Mouse (Mus musculus) intestine, postnatal 0 days (tissue): Measurements from ENCODE around the gene Camk2g. TPM values are rescaled to one million over a fixed set of nuclear protein-coding genes. Genes with fewer than 3 reads are reported as not detected.
"Not testable (repeated sequence)": the region's sequence is repeated elsewhere in the genome, so short reads cannot be mapped to it uniquely, and the experiment has no call there.

ENCODE experiments used
- ATAC-seq: fragments of 200-750 bp; cut with Nextera tagmentation; 2 replicates; pipeline ENCODE4 v1.8.0; 2017; ENCODE audit warnings: mild to moderate bottlenecking, moderate TSS enrichment, moderate library complexity
- H3K27ac ChIP-seq: fragments of 300-500 bp; sonication (generic); 2 replicates; pipeline ENCODE4 v1.5.1; 2014; ENCODE audit warnings: mild to moderate bottlenecking, low read depth, low read length, moderate library complexity
- H3K27me3 ChIP-seq: fragments of 300-500 bp; sonication (generic); replicated peaks from 2 replicates; pipeline ENCODE4 v1.6.1; 2014; ENCODE audit warnings: low read length, mixed read lengths; ENCODE audit not compliant: control insufficient read depth, insufficient read depth
- H3K36me3 ChIP-seq: fragments of 300-500 bp; sonication (generic); 2 replicates; pipeline ENCODE4 v1.6.1; 2014; ENCODE audit warnings: mild to moderate bottlenecking, moderate library complexity; ENCODE audit not compliant: control insufficient read depth, insufficient read depth
- H3K4me1 ChIP-seq: fragments of 300-500 bp; sonication (generic); replicated peaks from 2 replicates; pipeline ENCODE4 v1.6.1; 2014; ENCODE audit warnings: antibody characterized with exemption, low read length, mixed read lengths; ENCODE audit not compliant: control insufficient read depth, insufficient read depth
- H3K4me2 ChIP-seq: fragments of 300-500 bp; sonication (generic); replicated peaks from 2 replicates; pipeline ENCODE4 v1.6.1; 2014; ENCODE audit warnings: low read depth, mild to moderate bottlenecking, moderate library complexity
- H3K4me3 ChIP-seq: fragments of 300-500 bp; sonication (generic); 2 replicates; pipeline ENCODE4 v1.5.1; 2014; ENCODE audit warnings: low read depth, low read length
- H3K9ac ChIP-seq: fragments of 300-500 bp; sonication (generic); 2 replicates; pipeline ENCODE4 v1.6.1; 2014; ENCODE audit warnings: mild to moderate bottlenecking, low read depth, low read length
- H3K9me3 ChIP-seq: fragments of 300-500 bp; sonication (generic); 2 replicates; pipeline ENCODE4 v1.6.1; 2016; ENCODE audit warnings: mixed run types; ENCODE audit not compliant: control insufficient read depth
- CTCF ChIP-seq: sonication (generic); IDR thresholded peaks from 2 replicates; pipeline ENCODE4 v1.5.1; 2016; ENCODE audit warnings: low read depth, mild to moderate bottlenecking, control low read depth, antibody characterized with exemption, moderate library complexity
- WGBS: fragments of 180-500 bp; shearing (Covaris S2); extraction: QIAGEN DNeasy Blood & Tissue Kit; methylation state at CpG from one replicate; pipeline ENCODE4 v1.1.7; 2014; 5-methylcytosine and 5-hydroxymethylcytosine counted together
- polyA plus RNA-seq: library from polyadenylated mRNA; unstranded; fragments of >200 nt; fragmentation: Nextera tagmentation; extraction: Ambion mirVana; gene quantifications from 2 replicates; pipeline ENCODE4 v1.2.1, GENCODE M21; 2015

The Camk2g gene
- polyA plus RNA-seq, 1 experiment from 2014 or later: 27.6 TPM

DNA sequence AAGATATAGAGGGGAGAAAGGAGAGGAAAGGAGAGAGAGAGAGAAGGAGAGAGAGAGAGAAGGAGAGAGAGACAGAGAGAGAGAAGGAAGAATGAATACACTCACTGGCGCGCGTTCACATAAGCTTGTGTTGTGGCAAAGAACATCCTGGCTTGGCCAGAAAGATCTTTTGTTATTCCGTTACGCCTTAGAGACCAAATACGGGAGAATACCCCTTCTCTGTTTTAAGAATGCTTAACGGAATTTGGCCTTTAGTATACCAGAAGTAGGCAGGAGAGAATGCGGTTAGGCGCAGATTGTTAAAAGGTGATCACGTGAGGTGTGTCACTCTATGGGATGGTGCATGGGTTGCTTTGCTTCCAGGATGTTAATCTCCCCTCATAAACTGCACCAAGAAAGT lies 85.6 kb downstream of the Camk2g start:
- no peak for TF ChIP-seq CTCF
- H3K9ac ChIP-seq: peak overlapping the region; percentile 95
- H3K4me3 ChIP-seq: peak overlapping the region; percentile 91
- H3K36me3 ChIP-seq: peaks cover 25% of the 10 kb centered on the region
- WGBS: 5% methylated on average over 10 of the region's 10 CpGs
- peak overlapping the region; percentile 91; the same call in 1 of the 2 replicates for H3K27ac ChIP-seq
- H3K4me2 ChIP-seq: peak overlapping the region; percentile 89
- H3K9me3 ChIP-seq: no peaks in the 10 kb centered on the region
- ATAC-seq: no peak
- peaks cover 7% of the 10 kb centered on the region; the same call in 1 of the 2 replicates for H3K4me1 ChIP-seq
- no peaks in the 10 kb centered on the region for H3K27me3 ChIP-seq

DNA sequence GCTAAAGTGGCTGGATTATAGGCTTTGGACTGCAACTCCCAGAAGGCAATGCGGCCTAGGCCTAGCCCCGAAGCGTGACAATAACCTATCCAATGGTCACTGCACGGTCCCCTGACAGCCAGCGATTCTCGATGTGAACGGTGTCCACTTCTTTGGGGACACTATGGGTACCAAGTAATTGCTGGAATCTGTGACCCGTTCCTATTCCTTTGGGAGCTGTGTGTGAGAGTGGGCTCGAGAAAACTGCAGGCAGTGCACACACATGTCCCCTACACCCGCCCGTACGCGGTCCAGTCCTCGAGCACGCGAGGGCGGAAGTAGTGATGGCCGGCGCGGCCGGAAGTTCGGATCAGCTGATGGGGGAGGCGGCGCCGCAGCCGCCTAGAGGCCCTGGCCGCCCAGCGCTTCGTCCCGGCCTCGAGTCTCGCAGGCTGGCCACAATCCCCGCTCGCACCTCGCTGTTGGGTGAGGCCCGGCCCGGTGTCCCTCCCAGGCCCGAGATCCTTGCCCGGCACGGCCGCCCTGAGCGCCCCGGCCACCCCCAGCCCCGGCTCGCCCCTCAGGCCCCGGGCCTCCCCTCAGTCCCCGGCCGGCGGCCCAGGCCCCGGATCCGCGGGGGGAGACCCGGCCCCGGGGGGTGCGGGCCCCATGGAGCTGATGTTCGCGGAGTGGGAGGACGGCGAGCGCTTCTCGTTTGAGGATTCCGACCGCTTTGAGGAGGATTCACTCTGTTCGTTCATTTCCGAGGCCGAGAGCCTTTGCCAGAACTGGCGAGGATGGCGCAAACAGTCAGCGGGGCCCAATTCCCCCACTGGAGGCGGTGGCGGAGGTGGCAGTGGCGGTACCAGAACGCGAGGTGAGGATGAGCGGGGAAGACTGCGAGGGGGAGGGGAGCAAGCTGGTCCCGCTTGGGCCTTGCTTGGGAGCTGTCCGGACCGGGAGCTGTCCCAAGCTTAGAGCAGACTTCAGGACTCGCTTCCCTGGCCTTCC lies 86.4 kb downstream of the Camk2g start, which contains the start of gene Zswim8:
Zswim8 (plus strand) TSS at position 352 of the 990 bp plus-strand sequence.
- H3K4me1 ChIP-seq: peaks cover 7% of the 10 kb centered on the region; the same call in 1 of the 2 replicates
- WGBS: under 1% methylated on average over 80 of the region's 80 CpGs
- ATAC-seq: peak; percentile 87
- H3K36me3 ChIP-seq: peaks cover 17% of the 10 kb centered on the region
- H3K4me2 ChIP-seq: peak within 1 kb of the TSS; percentile 89
- H3K27ac ChIP-seq: peak within 1 kb of the TSS; percentile 91
- H3K9me3 ChIP-seq: no peaks in the 10 kb centered on the region
- TF ChIP-seq CTCF: peak; percentile 27
- H3K27me3 ChIP-seq: no peaks in the 10 kb centered on the region
- H3K9ac ChIP-seq: peak within 1 kb of the TSS; percentile 95
- H3K4me3 ChIP-seq: peak within 1 kb of the TSS; percentile 91

DNA sequence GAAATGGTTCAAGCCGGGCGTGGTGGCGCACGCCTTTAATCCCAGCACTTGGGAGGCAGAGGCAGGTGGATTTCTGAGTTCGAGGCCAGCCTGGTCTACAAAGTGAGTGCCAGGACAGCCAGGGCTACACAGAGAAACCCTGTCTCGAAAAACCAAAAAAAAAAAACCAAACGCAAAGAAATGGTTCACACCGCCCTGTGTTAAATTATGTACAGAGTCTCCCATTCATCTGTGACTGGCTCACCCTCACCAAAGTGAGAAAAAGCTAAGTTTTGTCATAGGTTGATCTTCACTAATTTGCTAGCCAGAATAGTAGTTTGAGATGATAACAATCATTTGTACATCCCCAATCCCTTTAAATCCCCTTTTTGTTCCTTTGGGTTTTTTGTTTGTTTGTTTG lies 90.4 kb downstream of the Camk2g start:
- not testable (repeated sequence) for H3K27me3 ChIP-seq, H3K36me3 ChIP-seq, ATAC-seq, H3K9me3 ChIP-seq, H3K4me1 ChIP-seq
- peak overlapping the region; percentile 72 for H3K4me3 ChIP-seq
- peak overlapping the region; percentile 71 for H3K4me2 ChIP-seq
- WGBS: 12% methylated on average over 8 of the region's 8 CpGs
- H3K9ac ChIP-seq: peak overlapping the region; percentile 82
- peak overlapping the region; percentile 91; the same call in 1 of the 2 replicates for H3K27ac ChIP-seq

DNA sequence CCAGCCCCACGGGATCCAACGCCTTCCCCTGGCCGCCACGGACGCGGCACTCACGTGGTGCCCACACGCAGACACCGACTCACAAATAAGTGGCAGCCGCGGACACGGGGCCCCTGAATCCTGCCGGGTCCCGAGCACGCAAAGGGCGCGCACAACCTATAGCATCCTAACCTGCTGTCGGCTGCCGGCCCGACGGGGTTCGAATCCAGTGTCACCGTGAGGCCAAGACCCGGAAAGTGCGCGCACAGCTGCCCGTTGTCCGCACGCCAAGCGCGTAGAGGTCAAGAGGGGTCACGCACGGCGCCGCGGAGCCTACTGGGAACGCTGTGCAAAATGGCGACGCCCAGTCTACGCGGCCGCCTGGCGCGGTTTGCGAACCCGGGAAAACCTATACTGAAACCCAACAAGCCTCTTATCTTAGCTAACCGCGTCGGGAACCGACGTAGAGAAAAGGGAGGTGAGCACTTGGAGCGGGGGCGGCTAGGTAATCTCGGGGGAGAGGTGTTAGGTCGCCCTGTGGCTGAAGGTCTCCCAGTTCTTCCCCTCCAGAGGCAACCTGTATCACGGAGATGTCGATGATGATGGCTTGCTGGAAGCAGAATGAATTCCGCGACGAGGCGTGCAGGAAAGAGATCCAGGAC lies 91.0 kb downstream of the Camk2g start, which contains the start of gene Chchd1:
Chchd1 (plus strand) TSS at position 266 of the 641 bp plus-strand sequence.
- no peak for TF ChIP-seq CTCF
- ATAC-seq: peak; percentile 73
- WGBS: 0% methylated on average over 61 of the region's 61 CpGs
- peak within 1 kb of the TSS; percentile 91 for H3K27ac ChIP-seq
- H3K9me3 ChIP-seq: no peaks in the 10 kb centered on the region
- peak within 1 kb of the TSS; percentile 72 for H3K4me3 ChIP-seq
- peak within 1 kb of the TSS; percentile 71 for H3K4me2 ChIP-seq
- H3K4me1 ChIP-seq: peaks cover 2% of the 10 kb centered on the region; the same call in 1 of the 2 replicates
- no peaks in the 10 kb centered on the region; the same call in 1 of the 2 replicates for H3K36me3 ChIP-seq
- peak within 1 kb of the TSS; percentile 82 for H3K9ac ChIP-seq
- H3K27me3 ChIP-seq: no peaks in the 10 kb centered on the region

DNA sequence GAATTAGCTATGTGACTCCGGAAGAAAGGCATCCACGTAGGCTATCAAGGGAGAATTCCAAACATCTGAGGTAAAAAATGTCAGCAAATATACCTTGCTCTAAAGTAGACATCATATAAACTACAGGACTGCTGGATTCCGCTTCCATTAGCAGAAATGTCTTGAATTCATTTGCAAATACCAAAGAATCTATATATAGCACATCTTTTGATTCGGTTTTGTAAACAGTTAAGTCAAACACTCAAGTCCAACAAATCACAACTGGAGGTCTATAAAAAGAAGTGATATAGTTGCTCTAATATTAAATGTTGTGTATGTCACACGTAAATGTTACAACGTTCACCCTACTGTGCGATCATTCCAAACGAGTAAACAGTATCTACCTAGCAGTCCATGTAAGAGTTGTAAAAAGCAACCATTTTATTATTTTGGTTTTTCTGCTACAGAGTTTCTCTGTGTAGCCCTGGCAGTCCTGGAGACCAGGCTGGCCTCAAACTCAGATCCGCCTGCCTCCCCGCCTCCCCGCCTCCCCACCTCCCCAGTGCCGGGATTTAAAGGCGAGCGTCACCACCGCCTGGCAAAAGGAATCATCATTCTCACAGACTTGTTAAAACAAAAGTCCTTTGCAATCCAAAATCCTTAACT lies 91.7 kb downstream of the Camk2g start:
- Histone ChIP-seq H3K9me3 (no peaks in the 10 kb centered on the region), H3K9ac (peak overlapping the region; percentile 82), H3K27me3 (no peaks in the 10 kb centered on the region), H3K4me2 (peak overlapping the region; percentile 71), H3K4me1 (peaks cover 2% of the 10 kb centered on the region; the same call in 1 of the 2 replicates), H3K27ac (peak overlapping the region; percentile 91), H3K36me3 (no peaks in the 10 kb centered on the region; the same call in 1 of the 2 replicates), H3K4me3 (peak overlapping the region; percentile 72)
- peak; percentile 16 for ATAC-seq
- 5% methylated on average over 15 of the region's 15 CpGs for WGBS
- TF ChIP-seq CTCF: no peak
